Mouse (Mus musculus): Measurements from ENCODE around the gene Fcor.

Gene Fcor

GRCm38 (mm10) chr8:3671980-3672491 lies at the start of gene Fcor:
Gene Fcor (minus strand): TSS chr8:3672362.
- DNase-seq (ENCODE audit: low read depth, low spot score), result peak; percentile 65

GRCm38 (mm10) chr8:3721041-3721440 lies 48.9 kb upstream of the Fcor start:
- no peak for DNase-seq (ENCODE audit: low read depth, low spot score)

- DNase-seq (ENCODE audit: low read depth, low spot score), result no peak
Observed at GRCm38 (mm10) chr8:3720551-3720950, 48.4 kb upstream of the Fcor start, which contains the start of gene Clec4g. Gene Clec4g (minus strand): TSS chr8:3720651.

GRCm38 (mm10) chr8:3718559-3718958 lies 46.4 kb upstream of the Fcor start:
- DNase-seq (ENCODE audit: low read depth, low spot score), result peak; percentile 18

- DNase-seq (ENCODE audit: low read depth, low spot score), result no peak
Observed at GRCm38 (mm10) chr8:3717321-3717954, 45.3 kb upstream of the Fcor start.

- DNase-seq (ENCODE audit: low read depth, low spot score), result no peak
Observed at GRCm38 (mm10) chr8:3711646-3712045, 39.5 kb upstream of the Fcor start.

- no peak for DNase-seq (ENCODE audit: low read depth, low spot score)
Observed at GRCm38 (mm10) chr8:3710312-3710711, 38.1 kb upstream of the Fcor start.

- no peak for DNase-seq (ENCODE audit: low read depth, low spot score)
Observed at GRCm38 (mm10) chr8:3707611-3708010, 35.4 kb upstream of the Fcor start.

GRCm38 (mm10) chr8:3705711-3706110 lies 33.5 kb upstream of the Fcor start:
- no peak for DNase-seq (ENCODE audit: low read depth, low spot score)

GRCm38 (mm10) chr8:3701491-3701890 lies 29.3 kb upstream of the Fcor start:
- no peak for DNase-seq (ENCODE audit: low read depth, low spot score)

- no peak for DNase-seq (ENCODE audit: low read depth, low spot score)
Observed at GRCm38 (mm10) chr8:3694121-3694520, 22.0 kb upstream of the Fcor start, which contains the start of gene Fcer2a. Gene Fcer2a (minus strand): TSS chr8:3694175.

GRCm38 (mm10) chr8:3690774-3691173 lies 18.6 kb upstream of the Fcor start:
- DNase-seq (ENCODE audit: low read depth, low spot score), result no peak

- no peak for DNase-seq (ENCODE audit: low read depth, low spot score)
Observed at GRCm38 (mm10) chr8:3687537-3687936, 15.4 kb upstream of the Fcor start.

GRCm38 (mm10) chr8:3685422-3685821 lies 13.3 kb upstream of the Fcor start:
- DNase-seq (ENCODE audit: low read depth, low spot score), result no peak

GRCm38 (mm10) chr8:3684530-3684929 lies 12.4 kb upstream of the Fcor start:
- no peak for DNase-seq (ENCODE audit: low read depth, low spot score)

GRCm38 (mm10) chr8:3683408-3684176 lies 11.4 kb upstream of the Fcor start:
- DNase-seq (ENCODE audit: low read depth, low spot score), result no peak

- DNase-seq (ENCODE audit: low read depth, low spot score), result no peak
Observed at GRCm38 (mm10) chr8:3682435-3682834, 10.3 kb upstream of the Fcor start.

GRCm38 (mm10) chr8:3679656-3680055 lies 7.5 kb upstream of the Fcor start:
- DNase-seq (ENCODE audit: low read depth, low spot score), result no peak

- DNase-seq (ENCODE audit: low read depth, low spot score), result no peak
Observed at GRCm38 (mm10) chr8:3679236-3679635, 7.1 kb upstream of the Fcor start.

- no peak for DNase-seq (ENCODE audit: low read depth, low spot score)
Observed at GRCm38 (mm10) chr8:3678831-3679230, 6.7 kb upstream of the Fcor start.

- no peak for DNase-seq (ENCODE audit: low read depth, low spot score)
Observed at GRCm38 (mm10) chr8:3676993-3677579, 4.9 kb upstream of the Fcor start.

All from retina, adult 2 months (tissue).